Mouse (Mus musculus) macrophage (primary cell): ENCODE data around the gene Rbp2. TPM values are rescaled to one million over a fixed set of nuclear protein-coding genes. Genes with fewer than 3 reads are reported as not detected.

Experiments
- H3K27ac ChIP-seq: fragments of 350-480 bp; formaldehyde crosslinking; 2 replicates; pipeline ENCODE4 v1.9.0; 2021
- H3K36me3 ChIP-seq: fragments of 350-480 bp; formaldehyde crosslinking; 2 replicates; pipeline ENCODE4 v1.9.0; 2021; ENCODE audit errors: inconsistent target
- H3K4me3 ChIP-seq: fragments of 350-480 bp; formaldehyde crosslinking; 2 replicates; pipeline ENCODE4 v1.9.0; 2021; ENCODE audit errors: inconsistent target
- H3K79me2 ChIP-seq: fragments of 350-480 bp; formaldehyde crosslinking; 2 replicates; pipeline ENCODE4 v1.9.0; 2021; ENCODE audit errors: inconsistent target
- WGBS: methylation state at CpG from one replicate; pipeline ENCODE4 v1.1.7; 2026; ENCODE audit warnings: inconsistent platforms; ENCODE audit not compliant: missing documents; 5-methylcytosine and 5-hydroxymethylcytosine counted together
- polyA plus RNA-seq: library from polyadenylated mRNA; stranded (reverse); fragments of 250-400 nt; gene quantifications from 3 replicates; pipeline ENCODE4 v1.2.4, GENCODE M21; 2018; ENCODE audit warnings: inconsistent platforms

The Rbp2 gene
- polyA plus RNA-seq, 1 experiment from 2014 or later = not detected

DNA sequence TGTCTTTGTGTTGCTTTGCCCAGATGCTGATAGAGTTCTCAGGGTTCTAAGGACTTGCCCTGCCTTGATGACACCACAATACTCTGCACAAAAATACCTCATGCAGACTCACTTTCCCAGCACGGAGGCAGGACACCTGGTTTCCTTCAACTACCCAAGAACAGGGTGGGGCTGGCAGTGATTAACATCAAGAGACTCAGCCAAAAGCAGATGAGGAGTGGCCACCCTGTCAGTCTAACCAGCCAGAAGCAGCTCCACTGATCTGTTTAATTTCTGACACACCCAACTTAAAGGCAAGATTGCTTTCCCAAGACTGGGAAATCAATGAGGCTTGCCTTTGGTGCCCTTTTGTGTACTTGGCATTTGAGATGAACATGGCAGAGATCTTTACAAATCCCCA lies 6.9 kb downstream of the Rbp2 start:
- Histone ChIP-seq H3K27ac (no peak overlapping the region), H3K4me3 (no peak overlapping the region), H3K36me3 (no peaks in the 10 kb centered on the region), H3K79me2 (no peaks in the 10 kb centered on the region)
- WGBS = 79% methylated on average over 1 of the region's 1 CpGs

DNA sequence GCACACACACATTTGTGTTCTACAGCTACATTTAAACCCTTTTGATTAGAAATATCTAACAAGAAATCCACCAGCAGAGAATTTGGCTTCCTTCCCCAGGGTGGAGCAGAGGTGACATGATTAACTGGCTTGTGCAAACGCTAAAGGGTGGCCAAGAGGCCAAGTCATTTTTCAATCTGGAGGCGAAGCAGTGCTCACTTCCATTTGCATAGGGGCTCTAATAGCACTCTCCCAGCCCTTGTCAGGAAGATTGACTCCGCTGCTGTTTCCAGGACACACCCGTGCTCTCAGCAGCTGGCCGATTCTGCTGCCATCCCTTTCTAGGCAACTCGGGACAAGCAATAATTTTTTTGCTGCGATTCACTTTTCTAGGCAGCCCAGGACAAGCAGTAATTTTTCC lies 11.2 kb downstream of the Rbp2 start:
- H3K36me3 ChIP-seq = no peaks in the 10 kb centered on the region
- no peaks in the 10 kb centered on the region for H3K79me2 ChIP-seq
- WGBS = 9% methylated on average over 7 of the region's 7 CpGs
- H3K27ac ChIP-seq = no peak overlapping the region
- no peak overlapping the region for H3K4me3 ChIP-seq

DNA sequence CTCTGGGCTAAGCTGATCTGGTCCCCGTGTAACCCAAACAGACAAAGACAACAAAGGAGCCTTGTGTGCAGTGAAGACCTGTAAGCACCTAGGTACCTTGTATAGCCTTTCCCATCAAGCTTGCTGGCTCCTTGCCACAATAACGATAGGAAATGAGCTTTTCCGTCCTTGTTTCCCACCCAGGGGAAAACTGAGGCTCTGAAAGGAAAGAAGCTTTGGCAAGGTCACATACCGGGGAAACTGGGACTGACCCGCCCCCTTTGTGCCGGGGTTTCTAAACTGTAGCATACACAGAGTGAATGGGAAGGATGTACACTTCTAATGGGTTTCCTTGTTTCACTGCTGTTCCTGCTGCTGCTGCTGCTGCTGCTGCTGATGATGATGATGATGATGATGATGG lies 12.1 kb downstream of the Rbp2 start:
- Histone ChIP-seq H3K4me3 (no peak overlapping the region), H3K36me3 (no peaks in the 10 kb centered on the region), H3K79me2 (no peaks in the 10 kb centered on the region), H3K27ac (no peak overlapping the region)
- WGBS = 43% methylated on average over 6 of the region's 6 CpGs

DNA sequence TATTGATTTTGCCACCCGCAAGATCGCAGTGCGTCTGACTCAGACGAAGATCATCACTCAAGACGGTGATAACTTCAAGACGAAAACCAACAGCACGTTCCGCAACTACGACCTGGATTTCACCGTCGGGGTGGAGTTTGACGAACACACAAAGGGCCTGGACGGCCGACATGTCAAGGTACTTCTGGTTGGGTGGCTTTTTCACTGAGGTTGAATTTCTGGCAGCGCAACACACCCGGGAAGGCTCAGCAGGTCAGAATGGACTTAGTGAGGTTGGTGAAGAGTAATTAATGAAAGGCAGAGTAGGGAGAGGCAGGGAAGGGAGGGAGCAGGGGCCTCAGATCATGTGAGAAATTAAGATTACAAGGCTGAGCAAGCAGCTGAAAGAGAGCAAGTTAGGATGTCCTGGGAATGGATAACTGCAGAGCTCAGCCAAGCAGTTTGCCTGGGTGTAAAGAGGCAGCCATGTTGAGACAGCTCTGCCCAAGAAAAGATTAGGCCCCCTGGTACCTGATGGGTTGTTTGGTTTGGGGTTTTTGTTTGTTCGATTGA lies 12.9 kb downstream of the Rbp2 start:
- Histone ChIP-seq H3K79me2 (no peaks in the 10 kb centered on the region), H3K4me3 (no peak overlapping the region), H3K27ac (no peak overlapping the region), H3K36me3 (no peaks in the 10 kb centered on the region)
- 93% methylated on average over 16 of the region's 17 CpGs for whole genome bisulfite sequencing

DNA sequence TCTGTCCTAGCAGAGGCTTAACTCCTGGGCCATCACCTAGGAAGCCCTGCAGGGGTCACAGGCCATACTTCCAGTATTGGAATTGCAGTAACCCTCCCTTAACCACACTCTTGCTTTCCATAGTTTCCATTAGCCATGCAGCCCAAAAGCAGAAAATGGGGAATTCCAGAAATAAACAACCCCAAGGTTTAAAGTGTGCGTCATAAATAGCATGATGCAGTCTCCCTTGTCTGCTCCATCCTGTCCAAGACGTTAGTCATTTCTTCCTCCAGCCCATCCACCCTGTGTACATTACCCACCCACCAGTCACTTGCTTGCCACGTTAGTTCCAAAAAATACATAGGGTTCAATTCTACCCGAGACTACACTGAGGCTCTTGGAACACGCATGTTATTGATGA lies 13.7 kb downstream of the Rbp2 start:
- H3K27ac ChIP-seq = no peak overlapping the region
- no peaks in the 10 kb centered on the region for H3K36me3 ChIP-seq
- H3K4me3 ChIP-seq = no peak overlapping the region
- H3K79me2 ChIP-seq = no peaks in the 10 kb centered on the region
- 88% methylated on average over 5 of the region's 5 CpGs for WGBS

DNA sequence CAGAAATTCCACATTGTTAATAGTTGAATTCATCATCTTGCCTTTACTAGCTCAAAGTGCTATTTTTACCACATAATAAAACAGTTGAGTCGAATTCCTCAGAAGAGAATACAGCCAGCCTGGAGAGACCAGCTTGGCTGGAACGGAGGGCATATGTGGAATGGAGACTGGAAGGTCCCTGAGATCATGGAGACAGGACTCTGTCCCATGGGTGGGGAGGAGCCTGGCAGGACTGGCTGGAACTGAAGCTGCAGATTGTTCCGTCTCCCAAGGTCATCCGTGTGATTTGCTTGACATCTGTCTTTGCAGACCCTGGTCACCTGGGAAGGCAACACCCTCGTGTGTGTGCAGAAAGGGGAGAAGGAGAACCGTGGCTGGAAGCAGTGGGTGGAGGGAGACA lies 21.6 kb downstream of the Rbp2 start:
- no peaks in the 10 kb centered on the region for H3K36me3 ChIP-seq
- 92% methylated on average over 6 of the region's 6 CpGs for WGBS

DNA sequence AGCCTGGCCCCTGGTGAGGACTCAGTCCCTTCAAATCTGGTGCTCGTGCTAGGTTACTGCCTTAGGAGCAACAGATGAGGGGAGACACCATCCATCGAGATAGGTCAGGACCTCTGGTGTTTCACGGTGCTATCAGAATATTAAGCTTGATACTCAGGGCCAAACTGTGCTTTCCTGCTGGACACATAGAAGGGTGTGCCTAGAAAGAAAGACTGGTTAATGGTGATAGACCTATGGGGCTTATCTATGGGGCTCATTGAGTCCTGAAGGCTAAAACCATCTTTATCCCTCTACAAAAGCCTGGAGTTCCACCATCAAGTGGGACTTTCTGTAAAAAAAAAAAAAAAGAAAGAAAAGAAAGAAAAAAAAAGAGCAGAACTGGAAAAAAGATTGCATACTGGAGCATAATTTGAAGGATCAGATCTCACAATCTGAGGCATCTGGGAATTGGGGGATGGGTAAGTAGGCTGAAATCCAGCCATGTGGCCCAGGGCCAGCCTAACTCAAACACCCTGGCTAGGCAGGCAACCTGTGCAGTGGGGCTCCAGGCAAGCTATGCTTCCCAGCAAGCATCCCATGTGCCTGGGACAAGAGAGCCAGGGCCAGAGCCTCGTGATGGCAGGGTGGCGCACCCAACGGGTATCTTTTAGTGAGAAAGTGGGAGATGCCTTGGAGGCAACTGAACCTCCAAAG lies 24.6 kb downstream of the Rbp2 start:
- no peaks in the 10 kb centered on the region for H3K36me3 ChIP-seq
- WGBS = 95% methylated on average over 6 of the region's 6 CpGs
- no peak overlapping the region for H3K27ac ChIP-seq
- H3K4me3 ChIP-seq = no peak overlapping the region
- H3K79me2 ChIP-seq = no peaks in the 10 kb centered on the region

More for the DNA sequence above, 21.6 kb downstream of the Rbp2 start:
- H3K27ac ChIP-seq = no peak overlapping the region
- H3K4me3 ChIP-seq = no peak overlapping the region
- H3K79me2 ChIP-seq = no peaks in the 10 kb centered on the region

DNA sequence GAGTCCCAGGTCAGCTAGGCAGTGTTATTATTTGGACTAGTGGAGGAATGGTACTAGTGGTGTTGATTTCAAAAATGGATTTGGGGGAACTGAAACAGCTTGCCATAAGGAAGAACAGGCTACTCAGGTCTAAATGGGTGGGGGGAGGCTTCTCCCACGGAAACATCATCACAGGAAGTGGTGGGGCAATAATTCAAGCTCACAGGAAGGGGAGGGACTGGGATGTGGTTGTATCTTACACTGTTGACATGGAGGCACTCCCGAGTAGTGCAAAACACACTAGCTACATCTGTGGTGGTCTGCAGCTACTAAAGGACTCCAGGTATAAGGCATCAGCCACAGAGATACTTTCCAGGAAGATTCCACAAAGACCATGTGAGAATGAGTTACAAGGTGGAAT lies 38.0 kb downstream of the Rbp2 start:
- no peaks in the 10 kb centered on the region for H3K36me3 ChIP-seq
- no peaks in the 10 kb centered on the region for H3K79me2 ChIP-seq
- H3K27ac ChIP-seq = no peak overlapping the region
- WGBS = 5% methylated on average over 2 of the region's 2 CpGs
- H3K4me3 ChIP-seq = no peak overlapping the region

DNA sequence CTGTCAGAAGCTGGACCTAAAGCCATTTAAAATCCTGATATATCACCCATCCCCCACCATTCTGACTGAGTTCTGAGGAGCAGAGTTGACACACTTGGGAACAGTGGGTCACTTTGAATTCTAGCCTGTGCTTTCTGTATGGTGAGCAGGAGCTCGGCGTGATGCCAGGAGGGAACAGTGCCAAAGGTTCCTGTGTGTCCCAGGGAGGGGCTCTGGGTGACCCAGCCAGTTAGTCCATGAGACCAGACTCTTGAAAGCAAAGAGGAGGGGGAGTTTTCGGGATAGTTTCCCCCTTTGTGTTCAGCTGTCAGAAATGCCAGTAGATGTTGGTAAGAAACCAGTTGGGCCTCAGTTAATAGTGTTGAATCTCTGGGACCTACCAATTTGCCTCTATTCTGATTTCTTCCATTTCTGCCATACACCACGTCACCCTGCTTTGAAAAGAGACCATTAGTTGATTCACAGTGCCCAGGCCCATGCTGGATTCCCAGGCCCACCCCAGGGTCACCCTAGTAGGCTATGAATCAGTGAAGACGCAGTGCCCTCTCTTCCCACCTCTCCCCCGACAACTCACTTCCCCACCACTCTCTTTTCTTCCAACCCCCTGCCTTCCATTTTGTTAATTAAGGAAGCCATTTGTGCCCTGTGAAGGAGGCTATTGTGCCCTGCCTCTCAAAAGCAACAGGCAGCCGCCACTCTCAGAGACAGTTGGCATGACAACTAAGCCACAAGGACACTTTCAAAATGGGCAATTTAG lies 39.0 kb downstream of the Rbp2 start:
- WGBS = 91% methylated on average over 7 of the region's 7 CpGs
- Histone ChIP-seq H3K79me2 (no peaks in the 10 kb centered on the region), H3K4me3 (no peak overlapping the region), H3K36me3 (no peaks in the 10 kb centered on the region), H3K27ac (no peak overlapping the region)

DNA sequence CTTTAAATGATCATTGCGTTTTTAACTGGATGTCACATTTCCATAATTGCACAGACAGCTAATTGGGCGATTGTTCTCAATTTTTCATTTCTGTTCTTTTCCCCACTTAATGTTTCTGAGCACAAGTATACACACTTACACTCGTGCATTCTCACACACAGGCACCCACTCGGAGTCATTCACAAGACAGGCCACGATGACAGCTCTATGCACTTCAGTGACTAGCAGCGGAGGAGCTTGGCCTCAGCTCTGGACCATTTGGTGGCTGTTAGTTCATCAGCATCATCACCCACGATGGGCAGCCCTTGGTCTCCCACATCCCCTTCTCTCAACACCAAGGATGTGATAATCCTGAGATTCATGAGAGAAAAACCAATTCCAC lies 39.6 kb downstream of the Rbp2 start:
- 89% methylated on average over 7 of the region's 7 CpGs for WGBS
- H3K36me3 ChIP-seq = no peaks in the 10 kb centered on the region

DNA sequence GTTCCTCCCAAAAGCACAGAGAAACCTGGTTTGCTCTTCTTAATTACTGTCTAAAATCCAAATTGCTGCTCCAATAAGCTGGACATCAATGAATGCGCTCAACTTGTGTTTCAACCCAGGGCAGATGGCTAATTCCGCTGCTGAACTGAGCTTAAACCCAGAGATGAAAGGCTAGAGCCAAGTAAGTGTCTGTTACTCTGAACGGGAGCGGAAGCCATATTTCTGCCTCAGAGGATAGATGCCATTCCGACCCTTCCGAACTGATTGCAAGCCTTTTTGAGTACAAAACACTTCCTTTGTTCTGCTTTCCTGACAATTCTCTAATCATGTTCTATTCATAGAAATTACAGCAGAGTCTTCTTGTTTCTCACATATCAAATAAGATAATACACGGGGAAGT lies 41.3 kb downstream of the Rbp2 start:
- WGBS = 94% methylated on average over 7 of the region's 7 CpGs
- H3K27ac ChIP-seq = no peak overlapping the region
- H3K36me3 ChIP-seq = no peaks in the 10 kb centered on the region
- no peak overlapping the region for H3K4me3 ChIP-seq
- no peaks in the 10 kb centered on the region for H3K79me2 ChIP-seq

More for the DNA sequence above, 39.6 kb downstream of the Rbp2 start:
- Histone ChIP-seq H3K27ac (no peak overlapping the region), H3K79me2 (no peaks in the 10 kb centered on the region), H3K4me3 (no peak overlapping the region)

DNA sequence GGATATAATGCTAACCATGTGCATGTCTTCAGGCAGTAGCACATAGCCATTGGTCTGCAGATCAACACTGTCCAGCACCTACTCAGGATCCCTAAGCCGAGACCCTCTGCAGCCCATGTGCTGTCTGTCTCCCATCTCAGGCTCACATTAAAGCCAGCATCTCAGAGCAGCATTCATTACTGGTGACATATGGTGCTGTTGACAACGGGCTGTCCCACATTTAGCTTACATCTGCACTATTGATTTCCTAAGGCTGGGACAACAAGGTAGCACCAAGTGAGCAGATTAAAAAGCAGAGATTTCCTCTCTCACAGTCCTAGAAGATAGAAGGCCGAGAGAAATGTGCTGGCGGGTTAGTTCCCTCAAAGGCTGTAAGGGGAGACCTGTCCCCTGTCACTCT lies 43.9 kb downstream of the Rbp2 start:
- H3K4me3 ChIP-seq = no peak overlapping the region
- H3K27ac ChIP-seq = no peak overlapping the region
- no peaks in the 10 kb centered on the region for H3K36me3 ChIP-seq
- WGBS = 94% methylated on average over 4 of the region's 4 CpGs
- H3K79me2 ChIP-seq = no peaks in the 10 kb centered on the region

DNA sequence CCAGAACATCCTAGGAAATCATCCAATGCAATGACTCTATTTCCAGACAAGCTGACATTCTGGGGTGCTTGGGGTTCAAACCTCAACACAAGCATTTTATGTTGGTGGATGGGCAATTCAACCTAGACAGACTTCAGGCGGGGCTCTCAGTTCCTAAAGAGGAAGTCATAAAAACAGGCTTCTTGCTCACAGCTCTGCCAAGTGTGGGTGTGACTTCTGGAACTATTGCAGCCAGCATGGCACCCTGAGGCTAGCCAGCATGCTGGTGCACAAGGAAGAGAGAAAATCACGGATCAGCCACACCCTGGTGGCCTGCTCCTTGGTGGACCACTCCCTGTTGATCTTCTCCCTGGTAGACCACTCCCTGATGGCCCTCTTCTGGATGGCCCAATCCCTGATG lies 45.1 kb downstream of the Rbp2 start:
- no peaks in the 10 kb centered on the region for H3K79me2 ChIP-seq
- 33% methylated on average over 2 of the region's 2 CpGs for WGBS
- H3K4me3 ChIP-seq = no peak overlapping the region
- H3K36me3 ChIP-seq = no peaks in the 10 kb centered on the region
- no peak overlapping the region for H3K27ac ChIP-seq

DNA sequence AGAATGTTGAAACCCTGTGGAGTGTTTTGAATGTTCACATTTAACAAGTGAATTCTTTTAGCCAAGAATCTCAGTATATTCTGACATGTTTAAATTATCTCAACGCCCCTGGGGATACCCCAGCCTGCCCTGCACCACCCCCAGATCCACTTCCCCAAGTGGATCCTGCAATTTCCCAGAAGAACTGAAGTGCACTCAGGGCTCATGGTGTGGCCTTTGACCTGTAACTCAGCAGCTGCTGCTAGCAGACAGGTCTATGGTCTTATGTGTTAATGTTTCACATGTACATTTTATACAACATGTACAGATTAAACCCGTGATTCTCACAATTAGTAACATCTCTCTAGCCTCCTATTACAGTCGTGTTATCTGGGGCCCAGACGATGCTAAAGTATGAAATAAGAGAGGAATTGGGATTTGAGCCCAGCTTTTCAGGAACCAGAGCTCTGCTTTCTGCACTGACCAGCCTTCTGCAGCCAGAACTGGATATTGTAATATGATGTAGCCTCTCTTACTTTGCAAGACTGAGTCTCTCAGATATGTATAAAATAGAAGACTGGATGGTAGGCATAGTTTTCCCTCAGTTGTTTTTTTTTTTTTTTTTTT lies 48.9 kb downstream of the Rbp2 start:
- Histone ChIP-seq H3K79me2 (no peaks in the 10 kb centered on the region), H3K36me3 (no peaks in the 10 kb centered on the region), H3K27ac (no peak overlapping the region), H3K4me3 (no peak overlapping the region)
- WGBS = 88% methylated on average over 4 of the region's 4 CpGs

DNA sequence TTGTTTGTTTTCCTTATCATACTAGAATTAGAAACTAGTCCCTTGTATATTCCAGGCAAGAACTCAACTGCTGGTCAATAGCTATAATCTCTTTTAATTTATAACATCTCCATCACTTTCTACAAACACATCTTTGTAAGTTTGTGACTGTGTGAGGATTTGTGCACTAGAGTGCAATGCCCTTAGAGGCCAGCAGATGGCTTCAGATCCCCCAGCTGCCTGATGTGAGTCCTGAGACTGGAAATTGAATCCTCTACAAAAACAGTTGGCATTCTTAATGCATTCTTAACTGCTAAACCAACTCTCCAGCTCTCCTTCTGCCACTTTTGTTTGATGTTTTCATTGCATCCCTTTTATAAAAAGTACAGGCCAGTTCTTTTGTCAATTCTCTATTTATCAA lies 49.8 kb downstream of the Rbp2 start:
- Histone ChIP-seq H3K27ac (no peak overlapping the region), H3K36me3 (no peaks in the 10 kb centered on the region), H3K4me3 (no peak overlapping the region), H3K79me2 (no peaks in the 10 kb centered on the region)
